Mouse (Mus musculus) midbrain, postnatal 0 days (tissue): ENCODE data around the gene Neurl1a. TPM values are rescaled to one million over a fixed set of nuclear protein-coding genes. Genes with fewer than 3 reads are reported as not detected.
A peak's percentile ranks its signal among the peaks of the same experiment; 100 is the strongest.

ENCODE experiments used
- ATAC-seq: fragments of 200-750 bp; cut with Nextera tagmentation; 2 replicates; pipeline ENCODE4 v1.8.0; 2017; ENCODE audit warnings: moderate number of reproducible peaks, mild to moderate bottlenecking, moderate TSS enrichment, moderate library complexity; ENCODE audit not compliant: low FRiP score
- DNase-seq: peaks from one replicate; pipeline ENCODE4 v3.0.0-alpha.2; 2015; ENCODE audit warnings: low spot score
- H3K27ac ChIP-seq: fragments of 300-500 bp; sonication (generic); 2 replicates; pipeline ENCODE4 v1.5.1; 2014; ENCODE audit warnings: low read depth, mild to moderate bottlenecking, low read length, mixed read lengths
- H3K27me3 ChIP-seq: fragments of 300-500 bp; sonication (generic); 2 replicates; pipeline ENCODE4 v1.6.1; 2014; ENCODE audit warnings: low read length, control low read depth, mixed read lengths; ENCODE audit not compliant: insufficient read depth
- H3K36me3 ChIP-seq: fragments of 300-500 bp; sonication (generic); 2 replicates; pipeline ENCODE4 v1.6.1; 2014; ENCODE audit warnings: low read length, control low read depth, mixed read lengths; ENCODE audit not compliant: insufficient read depth
- H3K4me1 ChIP-seq: fragments of 300-500 bp; sonication (generic); 2 replicates; pipeline ENCODE4 v1.6.1; 2014; ENCODE audit warnings: mild to moderate bottlenecking, control low read depth, antibody characterized with exemption, low read length, mixed read lengths; ENCODE audit not compliant: insufficient read depth
- H3K4me2 ChIP-seq: fragments of 300-500 bp; sonication (generic); 2 replicates; pipeline ENCODE4 v1.6.1; 2014; ENCODE audit warnings: low read depth, mild to moderate bottlenecking, low read length, mixed read lengths; ENCODE audit not compliant: poor library complexity, severe bottlenecking
- H3K4me3 ChIP-seq: fragments of 300-500 bp; sonication (generic); 2 replicates; pipeline ENCODE4 v1.5.1; 2014; ENCODE audit warnings: low read depth, mild to moderate bottlenecking, low read length, moderate library complexity
- H3K9ac ChIP-seq: fragments of 300-500 bp; sonication (generic); replicated peaks from 2 replicates; pipeline ENCODE4 v1.6.1; 2014; ENCODE audit warnings: mild to moderate bottlenecking, low read length, moderate library complexity, mixed read lengths; ENCODE audit not compliant: poor library complexity, severe bottlenecking
- H3K9me3 ChIP-seq: fragments of 300-500 bp; sonication (generic); 2 replicates; pipeline ENCODE4 v1.6.1; 2016; ENCODE audit warnings: low read length, control low read depth
- CTCF ChIP-seq: IDR thresholded peaks from 2 replicates; pipeline ENCODE4 v1.5.1; 2016; ENCODE audit warnings: antibody characterized with exemption, mild to moderate bottlenecking
- WGBS: fragments of 180-500 bp; shearing (Covaris S2); extraction: QIAGEN DNeasy Blood & Tissue Kit; methylation state at CpG from one replicate; pipeline ENCODE4 v1.1.7; 2014; 5-methylcytosine and 5-hydroxymethylcytosine counted together
- polyA plus RNA-seq: library from polyadenylated mRNA; unstranded; fragments of >200 nt; fragmentation: Nextera tagmentation; extraction: Ambion mirVana; gene quantifications from 2 replicates; pipeline ENCODE4 v1.2.1, GENCODE M21; 2015
- total RNA-seq: library from RNA; depleted of rRNA; stranded (reverse); fragments of >200 nt; gene quantifications from 2 replicates; pipeline ENCODE4 v1.2.3, GENCODE M21; 2014

Gene Neurl1a
- total and polyA plus RNA-seq, 2 experiments from 2014 or later, result 16.2 to 82.4 TPM

- 77% methylated on average over 2 of the region's 2 CpGs for WGBS
- Histone ChIP-seq H3K36me3 (no peaks in the 10 kb centered on the region), H3K4me3 (no peak overlapping the region), H3K27ac (no peak overlapping the region), H3K9me3 (no peaks in the 10 kb centered on the region), H3K27me3 (no peaks in the 10 kb centered on the region), H3K9ac (no peak overlapping the region), H3K4me2 (no peak overlapping the region), H3K4me1 (peaks cover 5% of the 10 kb centered on the region; the same call in 1 of the 2 replicates)
- no peak for DNase-seq
- no peak for ATAC-seq
- TF ChIP-seq CTCF, result peak; percentile 49
Observed at GRCm38 (mm10) chr19:47175472-47175871, 3.1 kb upstream of the Neurl1a start.

DNA sequence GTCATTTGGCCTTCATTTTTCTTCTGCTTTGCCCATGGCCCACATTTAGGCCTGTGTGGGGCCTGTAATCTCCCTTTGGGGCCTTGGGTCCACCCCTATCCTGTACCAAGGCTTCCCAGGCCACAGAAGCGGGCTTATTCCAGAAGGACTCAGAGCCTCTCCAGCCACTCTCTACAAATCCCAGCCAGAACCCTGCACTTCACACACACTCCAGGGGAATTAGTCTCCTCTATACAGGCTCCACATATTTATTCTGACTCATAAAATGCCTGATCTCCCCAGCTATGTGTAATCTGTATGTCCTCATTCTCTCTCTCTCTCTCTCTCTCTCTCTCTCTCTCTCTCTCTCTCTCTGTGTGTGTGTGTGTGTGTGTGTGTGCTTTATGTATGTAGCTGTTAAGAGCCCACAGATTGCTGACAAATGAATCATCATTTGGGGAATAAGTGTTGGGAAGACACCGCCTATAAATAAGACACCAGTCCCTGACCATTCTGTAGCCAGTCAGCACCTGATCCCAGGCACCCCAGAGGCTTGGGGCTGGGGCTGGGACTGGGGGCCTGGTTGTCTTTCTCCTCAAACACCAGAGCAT lies 1.6 kb upstream of the Neurl1a start:
- peaks cover 9% of the 10 kb centered on the region; the same call in 1 of the 2 replicates for H3K4me1 ChIP-seq
- no peak overlapping the region for H3K4me2 ChIP-seq
- no peak overlapping the region for H3K9ac ChIP-seq
- no peaks in the 10 kb centered on the region for H3K27me3 ChIP-seq
- H3K27ac ChIP-seq, result no peak overlapping the region
- H3K36me3 ChIP-seq, result no peaks in the 10 kb centered on the region
- DNase-seq (no peak), ATAC-seq (no peak)
- H3K9me3 ChIP-seq, result 0 out of 2 replicates have a peak, but pooled peaks cover 1% of the 10 kb centered on the region
- no peak overlapping the region for H3K4me3 ChIP-seq
- no peak for TF ChIP-seq CTCF
- 74% methylated on average over 2 of the region's 2 CpGs for WGBS

- 27% methylated on average over 10 of the region's 10 CpGs for WGBS
- peak overlapping the region; percentile 84; the same call in 1 of the 2 replicates for H3K9ac ChIP-seq
- no peaks in the 10 kb centered on the region for H3K36me3 ChIP-seq
- peak; percentile 63 for DNase-seq
- peaks cover 9% of the 10 kb centered on the region; the same call in 1 of the 2 replicates for H3K4me1 ChIP-seq
- peak; percentile 72 for TF ChIP-seq CTCF
- H3K4me3 ChIP-seq, result peak overlapping the region; percentile 81
- H3K4me2 ChIP-seq, result peak overlapping the region; percentile 83
- no peak overlapping the region for H3K27ac ChIP-seq
- peak; percentile 48; the same call in 1 of the 2 replicates for ATAC-seq
- no peaks in the 10 kb centered on the region for H3K27me3 ChIP-seq
- H3K9me3 ChIP-seq, result 0 out of 2 replicates have a peak, but pooled peaks cover 2% of the 10 kb centered on the region
Observed at GRCm38 (mm10) chr19:47178001-47178400, 619 bp upstream of the Neurl1a start.

GRCm38 (mm10) chr19:47179272-47179809 lies 721 bp downstream of the Neurl1a start:
- Histone ChIP-seq H3K9me3 (0 out of 2 replicates have a peak, but pooled peaks cover 2% of the 10 kb centered on the region), H3K4me1 (peaks cover 9% of the 10 kb centered on the region; the same call in 1 of the 2 replicates), H3K36me3 (no peaks in the 10 kb centered on the region), H3K4me2 (peak overlapping the region; percentile 83), H3K27ac (peak overlapping the region; percentile 81), H3K27me3 (no peaks in the 10 kb centered on the region), H3K4me3 (peak overlapping the region; percentile 81), H3K9ac (peak overlapping the region; percentile 84)
- DNase-seq, result peak; percentile 48
- 1% methylated on average over 31 of the region's 42 CpGs for WGBS
- TF ChIP-seq CTCF, result no peak
- ATAC-seq, result peak; percentile 55

GRCm38 (mm10) chr19:47180011-47180410 lies 1.4 kb downstream of the Neurl1a start:
- H3K9ac ChIP-seq, result peak overlapping the region; percentile 84; the same call in 1 of the 2 replicates

GRCm38 (mm10) chr19:47184221-47184620 lies 5.6 kb downstream of the Neurl1a start:
- Histone ChIP-seq H3K4me1 (peaks cover 14% of the 10 kb centered on the region; the same call in 1 of the 2 replicates), H3K36me3 (no peaks in the 10 kb centered on the region), H3K4me3 (no peak overlapping the region), H3K9me3 (0 out of 2 replicates have a peak, but pooled peaks cover 2% of the 10 kb centered on the region), H3K9ac (no peak overlapping the region), H3K27me3 (no peaks in the 10 kb centered on the region), H3K4me2 (no peak overlapping the region), H3K27ac (no peak overlapping the region)
- no peak for TF ChIP-seq CTCF
- DNase-seq (no peak), ATAC-seq (no peak)
- WGBS, result 71% methylated on average over 8 of the region's 8 CpGs

More at GRCm38 (mm10) chr19:47180011-47180410, 1.4 kb downstream of the Neurl1a start:
- H3K4me3 ChIP-seq, result peak overlapping the region; percentile 81
- H3K27ac ChIP-seq, result no peak overlapping the region
- WGBS, result 16% methylated on average over 8 of the region's 8 CpGs
- TF ChIP-seq CTCF, result no peak
- ATAC-seq (no peak), DNase-seq (no peak)
- H3K9me3 ChIP-seq, result 0 out of 2 replicates have a peak, but pooled peaks cover 2% of the 10 kb centered on the region
- no peaks in the 10 kb centered on the region for H3K36me3 ChIP-seq
- H3K27me3 ChIP-seq, result no peaks in the 10 kb centered on the region
- peaks cover 9% of the 10 kb centered on the region; the same call in 1 of the 2 replicates for H3K4me1 ChIP-seq
- H3K4me2 ChIP-seq, result peak overlapping the region; percentile 83
